Mouse (Mus musculus) CD4-positive, CD25-positive, alpha-beta regulatory T cell, adult 4 months (primary cell): ENCODE measurements around the gene Kmt2d. TPM values are rescaled to one million over a fixed set of nuclear protein-coding genes. Genes with fewer than 3 reads are reported as not detected.

ENCODE experiments used
- ATAC-seq: one replicate; pipeline ENCODE4 v1.8.0; 2017
- polyA plus RNA-seq, 2 experiments: library from polyadenylated mRNA; unstranded; fragments of 100-300 nt; shearing (Covaris generic); gene quantifications; one replicate each; pipeline ENCODE4 v1.2.1; 2017

The Kmt2d gene
- polyA plus RNA-seq, 2 experiments from 2014 or later = 30.9 to 38.6 TPM

DNA sequence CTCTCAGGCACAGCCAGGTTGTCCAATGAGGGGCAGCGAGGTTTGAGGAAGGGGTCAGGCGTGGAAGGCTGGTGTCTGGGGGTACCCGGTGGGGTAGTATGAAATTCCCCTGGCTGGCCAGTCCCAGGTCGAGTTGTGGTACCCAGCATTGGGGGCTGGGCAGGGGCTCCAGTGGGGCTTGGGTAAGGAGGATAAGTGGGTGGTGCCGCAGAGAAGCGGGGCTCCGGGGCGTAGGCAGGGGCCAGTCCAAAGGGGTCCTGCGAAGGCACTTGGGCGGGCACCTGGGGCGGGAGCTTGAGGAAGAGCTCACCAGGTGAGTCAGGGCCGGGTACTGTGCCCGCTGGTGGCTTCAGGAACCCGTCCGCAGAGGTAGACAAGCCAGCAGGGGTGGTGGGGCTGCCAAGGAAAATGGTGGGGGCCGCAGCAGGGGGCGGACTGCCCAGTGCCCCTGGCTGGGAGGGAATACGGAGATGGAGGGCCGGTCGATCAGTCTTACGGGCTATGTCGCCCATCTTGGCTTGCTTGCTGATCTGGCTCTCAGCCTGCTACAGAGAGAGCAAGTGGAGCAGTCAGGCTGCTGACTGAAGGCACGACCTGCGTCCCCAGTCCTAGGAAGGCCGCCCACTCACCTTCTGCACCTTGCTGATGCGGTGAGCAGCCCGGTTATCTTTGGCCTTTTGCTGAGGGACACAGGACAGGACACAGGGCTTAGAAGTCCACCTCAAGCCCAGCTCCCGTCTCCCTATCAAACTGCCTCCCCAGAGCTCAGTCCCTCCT, 17.7 kb downstream of the Kmt2d start:
- ATAC-seq = no peak

DNA sequence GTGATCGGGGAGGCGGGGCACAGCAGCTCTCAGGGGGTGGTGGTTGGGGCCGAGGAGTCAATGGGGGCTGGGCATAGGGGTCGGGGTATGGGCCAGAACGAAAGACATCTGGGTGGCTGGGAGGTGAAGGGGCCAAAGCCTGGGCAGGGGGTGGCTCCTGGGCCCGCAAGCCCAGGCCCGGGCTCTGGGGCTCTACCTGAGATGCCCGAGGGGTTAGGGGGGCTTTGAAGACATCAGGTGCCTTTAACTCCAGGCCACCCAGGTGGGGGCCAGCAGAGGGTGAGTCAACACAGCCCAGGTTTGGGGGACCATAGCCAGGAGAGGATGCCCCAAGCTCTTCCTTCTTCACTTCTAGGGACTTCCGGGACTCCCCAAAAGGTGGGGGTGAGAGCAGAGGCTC, 18.3 kb downstream of the Kmt2d start:
- no peak for ATAC-seq

DNA sequence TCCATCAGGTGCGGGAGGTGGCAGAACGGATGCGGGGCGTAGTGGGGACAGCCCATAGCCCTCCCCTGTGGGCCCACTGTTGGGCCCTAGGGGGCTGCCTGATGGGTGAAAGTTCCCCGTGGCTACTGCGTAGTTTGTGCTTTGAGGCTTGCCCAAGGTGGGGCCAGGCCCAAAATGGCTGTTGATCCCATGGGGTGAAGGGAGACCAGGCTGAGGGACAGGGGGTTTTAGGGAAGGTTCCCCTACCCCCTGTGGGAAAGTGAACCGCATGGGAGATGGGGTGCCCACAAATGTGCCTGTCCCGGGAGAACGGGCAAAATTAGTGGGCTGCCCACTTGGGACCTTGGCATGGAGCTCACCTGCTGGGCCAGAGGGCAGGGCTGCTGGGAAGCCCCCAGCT, 18.9 kb downstream of the Kmt2d start:
- no peak for ATAC-seq

DNA sequence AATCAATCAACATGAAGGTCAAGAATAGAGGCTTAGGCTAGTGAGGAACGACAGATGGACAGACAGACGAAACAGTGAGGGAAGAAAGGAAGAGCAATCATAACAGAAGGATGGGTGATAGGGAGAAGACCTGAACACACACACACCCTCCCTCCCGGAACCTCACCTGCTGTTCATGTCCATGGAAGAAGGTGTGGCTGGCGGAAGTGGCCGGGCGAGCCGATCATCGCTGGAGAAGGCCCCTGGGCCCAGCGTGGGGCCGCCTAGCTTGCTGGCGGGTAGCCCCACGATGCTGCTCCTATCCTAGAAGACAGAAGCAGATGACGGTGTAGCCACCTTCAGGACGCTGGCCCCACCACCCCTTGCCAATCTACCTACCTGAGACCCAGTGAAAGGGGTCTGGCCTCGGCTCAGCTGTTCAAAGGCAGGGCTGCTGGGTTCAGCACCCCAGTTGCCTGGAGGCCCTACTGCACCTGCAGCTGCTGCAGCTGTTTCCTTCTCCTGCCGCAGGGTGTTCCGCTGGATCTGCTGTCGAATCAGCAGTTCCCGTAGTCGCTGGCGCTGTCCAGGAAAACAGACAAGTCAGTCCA, 19.7 kb downstream of the Kmt2d start:
- ATAC-seq = no peak

DNA sequence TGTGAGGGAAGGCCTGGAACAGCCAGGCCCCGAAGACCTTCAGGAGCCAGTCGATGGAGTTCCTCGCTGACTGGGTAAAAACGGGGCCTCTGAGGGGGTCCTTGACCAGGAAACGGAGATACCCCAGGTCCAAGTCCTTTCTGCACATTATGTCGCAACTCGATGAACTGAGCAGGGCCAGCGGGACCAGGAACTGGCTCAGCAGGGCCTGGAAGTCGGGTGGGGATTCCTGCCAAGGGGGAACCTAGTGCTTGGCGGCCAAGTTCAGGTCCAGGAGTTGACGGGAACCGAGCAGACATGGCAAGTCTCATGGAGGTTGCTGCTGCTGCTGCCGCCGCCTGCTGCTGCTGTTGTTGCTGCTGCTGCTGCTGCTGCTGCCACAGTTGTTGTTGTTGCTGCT, 20.3 kb downstream of the Kmt2d start:
- no peak for ATAC-seq

DNA sequence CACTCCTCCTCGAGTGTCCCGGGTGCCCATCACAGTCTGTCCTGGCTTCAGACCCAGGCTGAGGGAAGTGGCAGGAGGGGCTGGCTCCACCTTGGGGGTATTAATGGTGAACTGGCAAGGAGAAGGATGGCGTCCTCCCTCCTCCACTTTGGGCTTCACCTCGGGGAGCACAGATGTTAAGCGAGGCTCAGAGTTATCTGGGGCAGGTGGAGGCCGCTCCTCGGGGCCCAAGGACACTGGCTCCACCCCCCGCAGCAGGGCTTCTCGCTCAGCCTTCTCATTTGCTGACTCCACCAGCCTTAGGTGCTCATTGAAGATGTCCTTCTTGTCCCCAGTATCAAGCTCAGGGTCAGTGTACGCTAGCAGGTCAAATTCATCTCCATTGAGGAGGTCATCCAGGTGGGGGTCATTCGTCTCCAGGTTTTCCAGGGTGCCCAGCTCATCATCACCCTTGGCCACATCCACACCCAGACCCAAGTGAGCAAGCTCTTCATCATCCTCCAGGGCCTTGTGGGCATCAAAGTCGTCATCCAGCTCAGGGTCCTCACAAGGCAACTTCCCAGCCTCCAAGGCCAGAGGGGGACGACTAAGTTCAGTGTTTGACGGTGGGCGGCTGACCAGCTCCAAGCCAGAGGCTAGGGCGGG, 20.9 kb downstream of the Kmt2d start:
- no peak for ATAC-seq

DNA sequence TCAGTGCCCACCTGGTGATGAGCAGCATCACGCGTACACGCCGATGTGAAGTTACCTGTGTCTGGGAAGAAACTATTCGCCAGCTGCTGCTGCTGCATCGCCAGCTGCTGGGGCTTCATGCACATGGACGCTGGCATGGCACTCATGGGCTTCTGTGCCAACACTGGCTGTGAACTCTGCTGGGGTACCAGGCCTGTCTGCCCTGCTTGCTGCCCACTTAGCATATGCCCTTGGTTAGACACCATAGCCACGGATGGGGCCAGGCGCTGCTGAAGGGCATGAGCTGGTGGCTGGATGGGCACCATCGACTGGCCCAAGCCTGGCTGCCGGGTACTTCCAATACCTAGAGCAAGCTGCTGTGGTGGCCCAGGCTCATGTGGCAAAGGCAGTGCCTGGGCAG, 21.8 kb downstream of the Kmt2d start:
- no peak for ATAC-seq

DNA sequence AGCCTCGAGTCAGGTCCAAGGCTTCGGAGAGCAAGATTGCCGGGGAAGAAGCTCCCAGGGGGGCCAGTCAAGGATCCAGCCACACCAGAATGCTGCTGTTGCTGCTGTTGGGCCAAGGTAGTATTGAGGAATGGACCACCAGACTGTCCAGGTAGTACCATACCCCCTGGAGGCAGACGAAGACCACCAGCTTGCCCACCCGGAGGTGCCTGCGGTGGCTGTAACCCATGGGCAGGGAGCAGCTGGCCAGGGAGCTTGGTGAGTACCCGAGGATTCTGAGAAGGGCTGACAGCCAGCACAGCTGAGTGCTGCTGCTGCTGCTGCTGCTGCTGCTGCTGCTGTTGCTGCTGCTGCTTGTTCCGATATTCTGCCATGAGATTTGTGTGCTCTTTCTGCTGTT, 24.9 kb downstream of the Kmt2d start:
- ATAC-seq = no peak

DNA sequence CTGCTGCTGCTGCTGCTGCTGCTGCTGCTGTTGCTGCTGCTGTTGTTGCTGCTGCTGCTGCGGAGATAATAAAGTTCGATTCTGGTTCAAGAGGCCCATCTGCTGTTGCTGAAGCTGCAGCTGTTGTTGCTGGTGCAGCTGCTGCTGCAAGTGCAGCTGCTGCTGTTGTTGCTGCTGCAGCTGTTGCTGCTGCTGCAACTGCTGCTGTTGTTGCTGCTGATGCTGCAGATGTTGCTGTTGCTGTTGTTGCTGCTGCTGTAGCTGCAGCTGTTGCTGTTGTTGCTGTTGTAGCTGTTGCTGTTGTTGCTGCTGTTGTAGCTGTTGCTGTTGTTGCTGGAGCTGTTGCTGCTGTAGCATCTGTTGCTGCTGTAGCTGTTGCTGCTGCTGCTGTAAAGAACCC, 25.9 kb downstream of the Kmt2d start:
- no peak for ATAC-seq

DNA sequence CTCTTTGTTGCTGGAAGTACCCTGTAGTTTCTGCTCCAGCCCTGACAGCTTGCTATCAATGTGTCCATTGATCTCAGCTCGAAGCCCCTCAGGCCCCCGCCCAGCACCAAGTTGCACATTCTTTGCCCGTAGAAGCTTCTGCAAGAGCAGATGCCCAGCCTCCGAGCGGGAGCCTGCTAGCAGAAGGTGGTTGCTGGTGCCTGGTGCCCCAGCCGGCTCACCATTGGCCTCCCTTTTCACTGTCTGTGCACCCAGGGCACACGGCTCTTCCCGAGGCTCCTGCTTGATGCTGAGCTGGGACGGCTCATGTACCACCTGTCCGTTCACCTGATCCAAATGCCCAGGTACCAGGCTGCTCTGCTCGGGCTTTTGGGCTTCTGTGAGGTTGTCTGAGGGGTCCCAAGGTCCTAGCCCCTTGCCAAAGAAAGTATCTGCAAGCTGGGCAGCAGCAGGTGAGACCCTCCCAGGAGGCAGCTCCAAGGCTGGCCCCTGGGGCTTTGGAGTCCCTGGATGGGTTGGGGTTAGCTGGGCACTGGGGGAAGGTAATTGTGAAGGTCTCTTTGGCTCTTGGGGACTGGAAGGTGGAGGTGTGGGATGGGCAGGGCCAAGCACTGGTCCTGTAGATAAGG, 27.3 kb downstream of the Kmt2d start:
- no peak for ATAC-seq

DNA sequence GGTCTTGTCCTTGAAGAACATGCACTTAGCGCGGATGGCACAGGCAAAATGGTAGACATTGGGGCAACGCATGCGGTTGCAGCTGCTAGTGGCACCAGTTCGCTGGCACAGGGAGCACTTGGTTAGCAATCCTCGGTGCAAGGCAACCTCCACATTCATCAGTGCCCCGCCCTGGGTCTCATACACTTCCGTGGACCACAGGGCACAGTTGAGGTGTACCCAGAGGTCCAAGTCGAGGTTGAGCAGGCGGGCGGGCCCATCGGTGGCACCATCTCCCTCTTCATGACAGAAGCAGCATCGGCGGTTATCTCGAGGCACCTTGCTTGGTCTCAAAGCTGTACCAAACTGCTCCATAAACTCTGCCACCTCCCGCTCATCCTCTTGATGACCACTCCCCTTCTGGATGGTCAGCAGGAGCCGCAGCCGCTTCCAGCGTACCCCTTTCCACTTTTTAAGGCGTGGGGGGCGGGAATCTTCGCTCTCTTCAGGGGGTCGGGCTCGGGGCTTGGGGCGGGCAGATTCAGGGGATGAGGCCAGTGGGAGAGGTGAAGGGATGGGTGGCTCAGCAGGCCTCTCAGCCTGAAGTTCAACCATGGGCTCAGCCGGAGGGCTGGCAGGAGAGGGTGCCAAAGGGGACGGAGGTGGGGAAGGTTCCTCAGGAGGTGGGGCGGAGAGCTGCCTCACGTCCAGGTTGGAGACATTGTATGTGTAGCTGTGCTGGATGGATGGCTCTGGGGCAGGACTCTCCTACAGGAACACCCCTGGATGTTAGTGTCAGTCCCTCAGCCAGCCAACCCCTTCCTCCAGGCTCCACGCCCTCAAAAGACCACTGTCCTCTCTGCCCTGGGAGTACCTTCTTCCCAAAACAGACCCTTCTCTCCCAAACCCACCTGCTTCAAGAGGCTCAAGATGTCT, 31.1 kb downstream of the Kmt2d start:
- ATAC-seq = no peak

DNA sequence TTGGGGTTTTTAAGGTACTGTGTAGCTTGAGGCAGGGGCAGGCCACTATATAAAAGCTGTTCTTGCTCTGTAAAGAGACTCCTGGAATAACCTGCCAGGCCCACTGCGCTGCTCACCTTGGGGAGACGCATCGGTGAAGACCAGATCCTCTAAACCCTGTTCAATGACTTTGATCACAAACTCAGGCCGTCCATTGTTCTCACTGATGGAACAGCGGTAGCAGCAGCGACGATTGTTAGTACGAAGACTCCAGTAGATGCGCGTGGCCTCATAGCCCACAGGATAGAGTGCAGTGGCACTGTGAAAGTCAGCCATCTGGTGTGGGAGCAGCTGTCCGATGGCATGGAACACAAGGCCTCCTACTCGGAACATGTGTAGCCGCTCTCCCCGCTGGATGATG, 31.8 kb downstream of the Kmt2d start:
- ATAC-seq = no peak

DNA sequence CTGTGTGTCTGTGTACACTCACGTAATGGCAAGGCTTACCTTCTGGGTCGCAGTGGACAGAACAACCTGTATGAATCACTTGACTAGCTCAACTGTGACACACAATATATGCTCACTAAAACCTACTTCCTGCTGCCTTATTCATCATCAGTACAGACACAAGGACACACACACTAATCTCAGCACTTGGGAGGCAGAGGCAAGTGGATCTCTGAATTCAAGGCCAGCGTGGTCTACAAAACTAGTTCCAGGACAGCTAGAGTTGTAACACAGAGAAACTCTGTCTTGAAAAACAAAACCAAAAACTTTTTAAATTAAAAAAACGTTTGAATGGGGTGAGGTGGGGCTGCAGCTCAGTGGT, 33.3 kb downstream of the Kmt2d start:
- ATAC-seq = no peak

DNA sequence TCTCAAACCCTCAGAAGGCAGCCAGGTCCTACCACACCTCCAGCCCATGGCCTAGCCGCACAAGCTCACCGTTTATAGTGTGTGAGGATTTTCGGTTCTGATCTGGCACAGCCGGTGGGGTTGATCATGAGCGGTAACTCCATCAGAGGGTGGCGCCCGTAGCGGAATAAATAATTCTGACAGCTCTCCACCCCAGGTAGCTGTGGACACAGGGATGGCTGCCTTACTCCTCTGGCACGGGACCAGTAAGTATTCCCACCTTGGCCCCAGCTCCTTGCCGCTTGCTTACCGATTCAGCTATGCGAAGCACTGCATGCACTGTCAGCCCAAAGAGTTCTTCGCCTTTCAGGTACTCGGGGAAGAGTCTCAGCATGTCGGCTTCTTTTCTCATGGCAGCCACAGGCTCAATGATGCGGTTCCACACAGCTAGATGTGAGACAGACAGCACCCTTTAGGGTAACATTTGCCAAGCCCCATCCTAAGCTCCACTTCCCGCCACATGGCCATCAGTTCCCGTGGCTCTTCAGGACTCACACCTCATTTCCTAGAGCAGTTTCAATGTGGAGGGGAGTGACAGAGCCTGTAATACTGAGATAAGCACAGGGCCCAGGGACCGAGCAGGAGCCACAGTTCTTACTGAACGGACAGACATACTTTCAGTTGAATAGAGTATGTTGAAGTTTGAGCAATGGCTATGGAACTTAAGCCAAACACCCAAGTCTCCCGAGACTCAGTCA, 33.8 kb downstream of the Kmt2d start:
- no peak for ATAC-seq

DNA sequence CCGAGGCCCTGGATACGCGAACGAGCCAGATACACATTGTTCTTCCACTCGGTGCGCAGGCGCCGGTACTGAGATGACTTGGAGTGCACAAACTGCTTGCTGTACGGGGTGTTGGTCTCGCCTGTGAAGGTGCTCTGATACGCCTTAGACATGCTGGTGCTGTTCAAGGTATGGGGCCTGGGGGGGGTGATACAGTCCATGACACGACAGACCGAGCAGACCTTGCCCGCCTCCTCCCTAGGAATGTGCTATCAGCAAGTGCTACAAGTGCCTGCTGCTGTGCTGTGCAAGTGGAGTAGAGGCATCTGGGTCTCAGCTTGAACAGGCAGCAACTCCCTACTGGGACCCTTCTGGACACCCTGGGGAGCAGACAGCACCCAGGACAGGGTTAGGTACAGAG, 35.7 kb downstream of the Kmt2d start:
- ATAC-seq = no peak

DNA sequence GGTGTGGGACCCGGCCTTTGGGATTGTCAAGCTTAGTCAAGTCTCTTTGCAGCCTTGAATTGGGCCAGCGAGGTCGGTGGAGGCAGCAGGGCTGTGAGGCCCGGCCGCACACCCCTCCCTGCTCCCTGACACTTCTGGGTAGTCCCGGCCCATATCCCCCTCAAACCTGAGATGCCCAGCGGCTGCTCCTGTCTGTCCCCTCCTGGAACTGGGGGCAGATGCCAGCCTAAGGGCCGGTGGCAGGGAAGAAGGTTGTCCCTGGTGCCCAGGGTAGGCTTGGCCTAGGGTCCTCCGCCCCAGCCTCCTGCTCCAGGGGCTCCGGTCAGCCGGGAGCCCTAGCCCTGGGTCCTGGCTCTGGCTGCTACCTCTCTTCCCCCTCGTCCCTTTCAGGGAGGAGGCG, 36.9 kb downstream of the Kmt2d start:
- ATAC-seq = no peak

DNA sequence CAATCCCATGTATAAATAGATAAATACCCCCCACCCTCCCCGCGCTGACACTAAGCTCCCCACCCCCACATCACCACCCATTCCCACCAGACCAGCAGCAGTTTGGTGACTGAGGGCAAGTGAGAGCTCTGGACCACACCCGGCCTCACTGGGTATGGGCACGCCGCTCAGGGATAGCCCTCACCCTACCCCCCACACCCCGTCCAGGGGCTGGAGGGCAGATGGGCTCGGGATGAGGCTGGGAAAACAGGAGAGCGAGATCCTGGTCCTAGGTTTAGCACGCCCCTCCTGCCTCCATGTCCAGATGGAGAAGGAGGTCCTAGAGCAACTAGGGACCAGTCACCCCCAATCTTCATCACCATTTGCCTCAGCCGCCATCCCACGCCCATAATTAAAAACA, 37.7 kb downstream of the Kmt2d start:
- no peak for ATAC-seq

DNA sequence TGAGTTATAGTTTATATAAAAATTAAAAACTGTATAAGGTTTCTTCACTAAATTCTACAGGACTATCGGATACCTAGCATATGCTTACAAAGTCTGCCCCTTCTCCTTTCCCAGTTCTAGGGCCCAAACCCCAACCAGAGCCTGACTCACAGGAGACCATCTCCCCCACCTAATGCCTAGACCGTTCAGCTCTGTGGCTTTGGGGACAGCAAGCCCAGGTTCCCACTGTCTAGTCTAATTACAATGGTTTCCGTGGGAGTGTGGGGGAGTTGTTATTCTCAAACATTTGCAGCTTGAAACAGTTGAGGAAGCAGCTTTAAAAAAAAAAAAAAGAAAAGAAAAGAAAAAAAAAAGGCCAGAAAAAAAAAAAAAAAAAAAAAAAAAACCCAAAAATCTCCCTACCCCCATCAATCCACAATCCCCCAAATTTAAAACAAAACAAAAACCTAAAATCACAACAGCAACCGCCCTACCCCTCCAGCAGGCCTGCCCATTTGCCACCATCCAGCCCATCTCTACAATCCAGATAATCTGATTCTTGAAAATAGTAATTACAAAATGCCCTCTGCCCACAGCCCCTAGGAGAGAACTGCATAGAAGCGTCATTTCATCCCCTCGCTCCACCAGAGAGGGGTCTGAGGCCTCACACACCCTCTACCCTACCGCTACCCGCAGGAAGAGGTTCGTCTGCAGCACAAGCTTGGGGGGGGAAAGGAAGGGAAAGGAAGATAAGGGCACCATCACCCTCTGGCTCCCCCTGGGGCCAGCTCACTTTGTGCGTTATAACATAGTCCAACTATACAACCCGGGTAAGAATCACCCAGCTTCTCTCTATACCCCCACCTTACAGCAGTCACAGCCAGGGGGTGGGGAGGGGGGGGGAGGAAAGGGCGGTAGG, 38.6 kb downstream of the Kmt2d start:
- ATAC-seq = peak; percentile 12

DNA sequence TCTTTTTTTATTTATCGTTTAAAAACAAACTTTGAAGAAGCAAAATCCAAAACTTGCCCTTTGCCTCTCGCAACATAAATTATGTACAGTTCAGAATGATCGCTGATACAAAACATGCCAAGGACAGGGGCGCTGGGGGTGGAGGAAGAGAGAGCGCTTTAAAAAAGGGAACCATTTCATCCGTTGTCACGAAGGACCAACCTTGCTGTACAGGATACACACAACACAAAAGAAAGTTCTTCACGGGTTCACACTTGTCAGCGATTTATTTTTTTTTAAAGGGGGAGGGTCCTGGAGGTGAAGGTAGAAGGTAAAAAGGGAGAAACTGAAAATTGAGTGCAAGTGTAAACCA, 39.3 kb downstream of the Kmt2d start:
- peak; percentile 57 for ATAC-seq

DNA sequence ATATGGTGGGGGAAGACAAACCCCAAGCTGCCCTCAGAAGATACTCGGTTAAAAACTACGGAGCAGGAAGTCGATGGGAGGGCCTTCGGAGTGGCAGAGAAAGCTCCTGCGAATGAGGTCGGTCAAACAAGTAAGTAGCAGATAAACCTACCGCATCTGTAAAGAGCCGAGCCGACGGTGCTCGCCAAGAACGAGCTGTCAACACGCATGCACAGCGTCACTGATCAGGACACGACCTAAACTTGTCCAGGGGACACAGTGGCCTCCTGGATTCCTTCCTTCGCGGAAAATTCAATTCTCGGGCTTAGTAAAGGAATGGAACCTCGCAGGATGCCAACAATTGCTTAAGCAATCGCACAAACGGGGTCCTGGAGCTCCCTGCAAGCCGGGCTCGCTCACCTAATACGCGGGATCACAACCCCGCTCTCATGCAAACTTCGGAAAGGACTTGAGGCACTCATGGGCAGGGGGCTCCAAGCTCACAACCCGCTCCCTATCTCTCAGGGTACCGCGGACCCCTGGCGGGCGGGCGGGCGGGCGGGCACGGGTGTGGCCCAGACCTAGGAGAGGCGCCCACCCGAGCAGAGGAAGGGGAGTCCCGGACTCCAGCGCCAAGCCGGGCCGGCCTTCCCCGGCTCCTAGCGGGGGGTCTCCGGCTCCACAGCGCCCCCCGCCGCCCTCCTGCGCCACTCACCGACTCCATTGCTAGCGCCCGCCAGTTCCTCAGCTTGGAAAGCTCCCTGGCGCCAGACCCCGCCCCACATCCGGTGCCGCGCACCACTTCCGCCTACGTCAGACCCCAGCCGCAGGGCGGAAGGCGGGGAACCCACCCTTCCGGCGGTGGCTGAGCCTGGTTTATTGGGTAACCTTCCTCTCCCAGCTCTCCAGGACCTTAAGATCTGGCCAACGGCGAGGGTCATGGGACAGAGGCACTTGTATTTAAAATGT, 40.0 kb downstream of the Kmt2d start, which contains the start of gene Prkag1:
TSS of gene Prkag1 (minus strand) at position 786 of the 948 bp plus-strand sequence.
- peak; percentile 92 for ATAC-seq
